Mouse (Mus musculus): ENCODE measurements around the gene Zbtb45. TPM values are rescaled to one million over a fixed set of nuclear protein-coding genes. Genes with fewer than 3 reads are reported as not detected.

The Zbtb45 gene
- total RNA-seq (2023) = 10 to 100 TPM; 22.0 to 22.4 TPM

DNA sequence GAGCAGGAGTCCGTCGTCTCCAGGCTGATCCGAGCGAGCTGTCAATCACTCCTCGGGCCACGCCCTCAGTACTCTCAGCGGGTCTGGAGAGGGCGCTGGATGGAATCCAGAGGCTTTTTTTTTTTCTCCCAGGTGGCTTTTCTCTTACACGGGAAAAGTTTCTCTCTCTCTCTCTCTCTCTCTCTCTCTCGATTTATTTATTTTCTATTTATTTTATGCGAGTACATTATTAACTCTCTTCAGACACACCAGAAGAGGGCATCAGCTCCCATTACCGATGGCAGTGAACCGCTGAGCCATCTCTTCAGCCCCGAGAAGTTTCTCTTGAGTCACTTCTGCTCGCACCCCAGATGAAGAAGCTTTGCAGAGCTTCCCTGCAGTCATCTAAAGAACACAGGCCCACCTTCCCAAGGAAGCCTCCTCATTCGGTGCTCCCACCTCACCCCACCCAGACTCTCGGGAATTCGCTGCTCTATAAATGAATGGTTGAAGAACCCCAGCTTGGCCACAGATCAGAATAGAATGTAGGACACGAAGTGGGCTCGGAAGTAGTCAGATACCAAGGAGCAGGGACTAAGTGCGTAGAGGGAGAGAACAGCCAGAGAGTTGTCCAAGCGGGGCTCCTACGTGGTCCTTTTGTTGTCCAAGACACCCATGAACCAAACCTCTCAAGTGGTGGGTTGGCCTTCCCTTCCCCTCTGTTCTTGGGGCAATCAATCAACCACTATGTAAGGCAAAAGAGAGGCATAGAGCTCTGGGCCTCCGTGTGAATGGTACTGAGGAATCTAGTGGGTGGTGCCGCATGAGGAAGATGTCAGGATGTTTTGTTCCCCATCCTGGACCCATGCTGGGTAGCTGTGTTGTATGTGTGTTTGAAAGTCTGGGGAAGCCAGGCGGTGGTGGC lies at the start of gene Zbtb45:
Gene Zbtb45 (minus strand): TSS at position 30 of the 904 bp plus-strand sequence.

DNA sequence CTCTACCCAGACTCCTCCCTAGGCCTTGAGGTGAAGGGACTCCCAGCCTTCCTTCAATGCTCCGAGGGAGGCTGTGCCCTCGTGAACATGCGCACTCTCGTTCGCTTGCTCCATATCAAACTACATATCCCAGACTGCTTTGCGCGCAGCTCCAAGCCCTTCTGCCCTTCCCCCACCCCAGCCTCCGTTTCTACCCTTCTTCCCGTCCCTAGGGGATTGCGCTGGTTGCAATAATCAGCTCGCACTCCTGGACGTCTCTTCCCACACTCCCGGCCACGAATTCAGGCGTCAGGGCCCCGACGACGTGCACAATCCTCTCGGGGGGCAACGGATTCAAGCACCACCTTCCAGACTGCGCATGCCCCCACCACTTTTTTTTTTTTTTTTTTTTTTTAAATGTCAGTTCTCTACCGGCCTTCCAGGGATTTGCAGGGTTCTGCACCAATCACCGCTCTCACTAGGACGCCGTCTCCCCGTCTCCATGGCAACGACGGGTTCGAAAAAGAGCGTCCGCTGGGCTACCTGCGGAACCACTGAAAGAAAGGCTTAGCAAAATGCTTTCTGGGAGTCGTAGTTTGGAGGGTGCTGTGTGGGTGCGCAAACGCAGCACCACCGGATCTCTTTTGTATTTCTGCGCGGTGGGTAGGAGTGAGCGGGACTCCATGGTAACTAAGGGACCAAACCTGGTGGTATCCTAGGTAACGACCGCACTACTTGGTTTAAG lies 44.6 kb upstream of the Zbtb45 start, which contains the start of gene Mzf1:
Gene Mzf1 (minus strand): TSS at position 478 of the 724 bp plus-strand sequence.

DNA sequence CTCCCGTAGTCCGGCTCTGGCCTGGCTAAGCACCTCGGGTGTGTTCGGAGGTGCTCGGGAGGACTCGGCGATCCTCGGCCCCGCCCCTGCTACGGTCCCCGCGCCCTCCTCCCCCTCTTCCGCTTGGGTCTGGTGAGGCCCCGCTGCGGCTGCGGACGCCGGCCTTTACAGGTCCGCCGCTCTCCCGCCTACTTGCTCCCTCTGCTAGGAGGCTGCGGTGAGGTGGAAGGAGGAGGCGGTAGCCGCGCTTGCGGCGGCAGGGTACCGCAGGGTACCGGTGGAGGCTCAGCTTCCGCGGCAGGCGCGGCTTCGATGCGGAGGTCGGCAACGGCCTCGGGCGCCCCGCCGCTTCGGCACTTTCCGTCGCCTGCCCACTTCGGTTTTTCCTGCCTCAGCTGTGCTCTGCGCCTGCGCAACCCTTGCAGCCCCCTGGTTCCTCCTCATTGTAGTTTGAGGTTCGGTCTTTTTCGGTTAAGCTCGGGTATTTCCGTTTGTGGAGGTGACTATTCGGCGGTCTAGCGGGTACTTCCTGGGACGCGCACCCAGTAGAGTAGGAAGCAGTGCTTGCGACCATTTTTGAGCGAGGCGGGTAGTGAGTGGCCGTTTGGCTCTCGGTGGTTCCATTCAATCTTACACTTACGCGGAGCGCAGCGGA lies 28.2 kb upstream of the Zbtb45 start, which contains the start of gene Ube2m:
Gene Ube2m (minus strand): TSS at position 375 of the 655 bp plus-strand sequence.

DNA sequence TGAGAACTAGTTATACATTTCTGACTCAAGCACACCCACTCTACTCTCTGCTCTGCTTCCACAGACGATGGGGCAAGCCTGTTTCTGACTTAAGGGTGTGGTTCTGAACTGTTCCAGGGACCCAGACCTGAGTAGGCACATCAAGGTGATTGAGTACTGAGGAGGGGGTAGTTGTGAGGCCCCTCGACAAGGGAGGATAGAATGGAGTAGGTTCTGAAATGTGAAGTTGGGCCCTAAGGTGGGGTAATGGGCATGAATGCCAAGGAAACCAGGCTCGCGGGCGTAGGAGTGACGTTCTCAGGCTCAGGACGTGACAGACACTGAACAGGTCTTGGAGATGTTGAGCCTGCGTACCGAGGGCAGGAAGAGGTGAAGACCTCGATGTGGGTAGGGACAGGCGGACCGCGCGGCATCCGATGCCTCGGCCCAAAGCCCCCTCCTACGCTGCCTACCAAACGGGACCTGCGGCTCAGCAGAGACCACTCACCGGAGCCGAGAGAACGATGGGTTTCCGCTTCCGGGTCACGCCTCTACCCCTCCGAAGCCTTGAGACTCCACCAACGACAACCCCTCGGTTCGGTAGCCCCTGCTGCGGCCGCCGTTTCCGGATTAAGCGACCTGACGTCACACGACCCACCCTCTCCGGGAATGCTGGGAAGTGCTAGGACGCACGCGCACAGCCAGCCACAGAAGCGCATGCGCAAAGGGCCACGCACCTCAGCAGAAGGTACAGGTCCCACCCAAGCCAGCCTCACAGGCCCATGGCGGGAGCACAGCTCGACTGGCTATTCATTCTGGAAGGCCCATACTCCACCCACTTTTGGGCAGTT lies 24.5 kb upstream of the Zbtb45 start, which contains the start of gene Chmp2a:
Gene Chmp2a (minus strand): TSS at position 660 of the 830 bp plus-strand sequence.

DNA sequence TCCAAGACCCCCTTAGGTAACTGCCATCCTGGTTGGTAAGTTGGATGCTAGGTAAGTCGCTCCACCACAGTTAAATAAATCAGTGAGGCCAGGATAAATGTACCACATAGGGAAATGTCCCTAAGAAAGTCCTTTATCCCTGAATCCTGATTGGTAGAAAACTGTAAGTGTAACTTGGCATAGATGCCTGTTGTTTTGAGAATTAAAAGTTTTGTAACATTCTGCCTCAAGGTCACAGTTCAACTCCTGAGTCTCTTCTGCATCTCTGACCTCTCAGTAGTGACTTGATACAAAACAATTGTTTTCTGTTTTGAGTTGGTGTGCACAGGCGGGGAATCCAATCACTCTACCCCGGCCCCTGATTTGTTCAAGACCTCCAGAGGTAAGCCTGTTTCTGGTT lies 11.0 kb downstream of the Zbtb45 start, which contains the start of gene Trim28:
Gene Trim28 (plus strand): TSS at position 264 of the 400 bp plus-strand sequence.

DNA sequence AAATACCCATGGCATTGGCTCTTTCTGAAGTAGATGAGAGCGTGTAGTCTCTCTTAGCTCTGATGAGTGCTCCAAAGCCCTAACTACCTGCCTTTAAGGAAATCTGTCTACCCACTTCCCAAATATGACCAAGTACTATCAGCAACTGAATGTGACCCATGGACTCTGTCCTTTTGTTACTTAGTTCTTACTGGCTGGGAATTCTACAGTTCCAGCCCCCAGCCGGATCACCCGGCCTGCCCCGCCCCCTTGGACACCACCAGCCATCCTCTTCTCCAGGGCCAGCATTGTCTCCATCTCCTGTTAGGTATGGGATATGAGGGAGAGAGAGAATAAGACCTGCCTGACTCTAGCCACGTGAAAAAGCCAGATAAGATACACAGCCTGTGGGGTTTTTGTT lies 11.8 kb downstream of the Zbtb45 start, which contains the start of gene Slc27a5:
Gene Slc27a5 (minus strand): TSS at position 140 of the 400 bp plus-strand sequence.

DNA sequence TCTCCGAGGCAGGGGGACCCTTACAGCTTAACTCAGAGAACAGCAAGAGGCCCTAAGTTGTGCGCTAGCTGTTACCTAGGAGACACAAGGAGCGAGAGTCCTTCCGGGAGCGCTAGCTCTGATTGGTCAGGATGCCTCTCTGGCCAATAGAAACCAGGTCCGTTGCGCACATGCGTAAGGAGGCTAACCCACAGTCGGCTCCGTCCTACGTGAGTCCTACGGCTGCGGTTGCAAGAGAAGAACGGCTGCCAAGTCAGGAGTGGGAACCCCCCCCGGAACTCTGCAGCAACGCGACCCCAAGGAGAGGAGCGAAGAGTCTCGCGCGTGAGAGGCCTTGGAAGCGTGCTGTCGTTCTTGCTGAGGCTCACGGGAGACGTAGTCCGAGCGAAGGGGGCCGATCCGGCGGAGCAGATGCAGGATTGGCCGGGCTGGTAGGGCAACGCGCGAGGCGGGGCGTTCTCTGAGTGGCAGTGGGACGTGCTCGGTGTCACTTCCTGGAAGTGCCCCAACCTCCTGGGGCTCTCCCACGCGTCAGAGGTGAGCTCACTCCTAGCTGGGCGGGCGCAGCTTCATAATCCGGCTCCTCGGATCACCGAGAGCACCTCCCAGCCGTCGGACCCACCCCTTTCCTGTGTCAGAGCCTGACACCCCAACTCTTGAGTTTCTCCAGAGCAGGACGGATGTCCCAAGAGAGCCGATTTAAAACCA lies 32.0 kb downstream of the Zbtb45 start, which contains the start of gene Zfp446:
Gene Zfp446 (plus strand): TSS at position 167 of the 708 bp plus-strand sequence.

DNA sequence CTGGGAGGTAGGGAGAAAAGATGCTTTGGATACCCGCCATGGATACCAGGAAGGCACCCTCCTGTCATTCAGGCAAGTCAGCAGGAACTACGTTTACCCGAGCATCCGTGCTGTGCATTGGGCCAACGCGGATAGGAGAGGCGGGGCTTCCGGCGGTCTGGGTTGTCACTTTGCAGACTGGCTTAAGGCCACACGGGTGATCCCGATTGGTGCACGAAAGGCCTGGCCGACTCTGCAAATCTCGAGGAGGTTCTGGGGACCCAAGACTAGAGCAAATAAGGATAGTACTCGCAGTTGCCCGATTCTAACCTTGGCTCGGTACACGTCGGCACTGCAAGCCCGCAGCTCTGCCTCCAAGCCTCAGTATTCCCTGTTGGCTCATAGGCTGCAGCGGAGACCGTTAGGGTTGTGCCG lies 44.1 kb downstream of the Zbtb45 start, which contains the start of gene Zfp324:
Gene Zfp324 (plus strand): TSS at position 161 of the 414 bp plus-strand sequence.

Other genes with a start within 250 kb of the Zbtb45 start
- 1 to 10 TPM; 9.2 to 9.4 TPM for gene Zscan18, start 206.4 kb downstream of the Zbtb45 start, total RNA-seq (2023)
- gene Zfp329, start 191.2 kb downstream of the Zbtb45 start, total RNA-seq (2023) = 10 to 100 TPM; 13.3 to 18.0 TPM
- gene Zfp110, start 175.3 kb downstream of the Zbtb45 start, total RNA-seq (2023) = 100 to 1,000 TPM in 1 of 2 experiments, 10 to 100 TPM in 1; 96.7 to 111 TPM
- 1 to 10 TPM; 1.7 TPM for gene Zfp128, start 128.9 kb downstream of the Zbtb45 start, total RNA-seq (2023)
- gene Zscan22, start 112.2 kb downstream of the Zbtb45 start, total RNA-seq (2023) = 10 to 100 TPM; 11.9 to 13.9 TPM
- 1,000 to 10,000 TPM; 2,987 to 3,057 TPM for gene Rps5, start 87.7 kb downstream of the Zbtb45 start, total RNA-seq (2023)
- 1 to 10 TPM; 1.3 to 2.1 TPM for gene Rnf225, start 82.6 kb downstream of the Zbtb45 start, total RNA-seq (2023)
- 1 to 10 TPM; 3.8 to 4.0 TPM for gene Zfp324, start 44.2 kb downstream of the Zbtb45 start, total RNA-seq (2023)
- 1 to 10 TPM; 8.4 to 10.0 TPM for gene Zfp446, start 32.2 kb downstream of the Zbtb45 start, total RNA-seq (2023)
- 1 to 10 TPM in 1 of 2 experiments, not detected in 1; 1.9 TPM for gene Slc27a5, start 11.8 kb downstream of the Zbtb45 start, total RNA-seq (2023)
- gene Trim28, start 10.9 kb downstream of the Zbtb45 start, total RNA-seq (2023) = 100 to 1,000 TPM; 399 to 401 TPM
- gene Chmp2a, start 24.8 kb upstream of the Zbtb45 start, total RNA-seq (2023) = 100 to 1,000 TPM; 118 to 133 TPM
- 100 to 1,000 TPM in 1 of 2 experiments, 10 to 100 TPM in 1; 84.0 to 106 TPM for gene Ube2m, start 28.2 kb upstream of the Zbtb45 start, total RNA-seq (2023)
- under 1 TPM; 0.36 to 0.52 TPM for gene Mzf1, start 44.7 kb upstream of the Zbtb45 start, total RNA-seq (2023)
- gene Vmn1r85, start 85.1 kb upstream of the Zbtb45 start, total RNA-seq (2023) = not detected
- not detected for gene Vmn1r86, start 109.9 kb upstream of the Zbtb45 start, total RNA-seq (2023)
- gene Vmn1r87, start 130.1 kb upstream of the Zbtb45 start, total RNA-seq (2023) = not detected
- under 1 TPM; 0.26 to 0.30 TPM for gene Vmn1r88, start 149.5 kb upstream of the Zbtb45 start, total RNA-seq (2023)
- not detected for gene Vmn1r89, start 203.0 kb upstream of the Zbtb45 start, total RNA-seq (2023)

All from T-cell, adult 66 days (primary cell).